Mouse (Mus musculus): ENCODE measurements around the gene Tpgs1.

GRCm38 (mm10) chr10:79687513-79687912, 18.3 kb downstream of the Tpgs1 start:
- no peak for TF ChIP-seq CTCF (conservative IDR thresholded peaks at IDR 0.05; ENCODE audit: low read length)
- no peak for TF ChIP-seq NANOG (IDR thresholded peaks at IDR 0.05; ENCODE audit: borderline replicate concordance, low read length)
- TF ChIP-seq POU5F1 (IDR thresholded peaks at IDR 0.05; ENCODE audit: borderline replicate concordance, low read length): no peak
